Mouse (Mus musculus) CH12.LX (cell line): ENCODE data around the gene Scfd2. TPM values are rescaled to one million over a fixed set of nuclear protein-coding genes. Genes with fewer than 3 reads are reported as not detected.

Experiments
- DNase-seq: peaks from one replicate; pipeline ENCODE4 v3.0.0-alpha.2; 2013; ENCODE audit errors: extremely low read depth
- H3K27ac ChIP-seq: 2 replicates; pipeline ENCODE4 v1.5.1; 2012; ENCODE audit warnings: low read depth, mild to moderate bottlenecking, control low read depth, moderate library complexity; ENCODE audit not compliant: insufficient read depth
- H3K27me3 ChIP-seq: replicated peaks from 2 replicates; pipeline ENCODE3; 2012; ENCODE audit warnings: inconsistent platforms
- H3K36me3 ChIP-seq, 2 experiments: replicated peaks in 1 of 2; 2 replicates each; pipeline versions ENCODE3 to v1.6.1; 2012; ENCODE audit warnings: inconsistent platforms in 1 of 2, low read length in 1 of 2, mild to moderate bottlenecking in 1 of 2, mixed read lengths in 1 of 2, moderate library complexity in 1 of 2; ENCODE audit not compliant: control insufficient read depth in 1 of 2, insufficient read depth in 1 of 2
- H3K4me1 ChIP-seq, 2 experiments: 2 replicates each; pipeline ENCODE4 v1.6.1; 2012; ENCODE audit warnings: inconsistent platforms in 1 of 2, moderate library complexity in 1 of 2; ENCODE audit not compliant: insufficient read depth in 2 of 2, control insufficient read depth in 1 of 2
- H3K4me2 ChIP-seq: 2 replicates; pipeline ENCODE4 v1.6.1; 2012; ENCODE audit warnings: low read depth, mild to moderate bottlenecking, control low read depth; ENCODE audit not compliant: poor library complexity, insufficient read depth, severe bottlenecking
- H3K4me3 ChIP-seq, 3 experiments: fragments of 150-350 bp in 1 of 3; sonication (generic) in 1 of 3; replicated peaks in 1 of 3; 2 replicates each; pipeline versions ENCODE3 to v1.5.1; 2011 to 2012; ENCODE audit warnings: low read depth in 2 of 3, low read length in 2 of 3, mild to moderate bottlenecking in 2 of 3, moderate library complexity in 2 of 3, control low read depth in 1 of 3, improper control_type of control experiment in 1 of 3, inconsistent platforms in 1 of 3, mixed read lengths in 1 of 3; ENCODE audit not compliant: poor library complexity in 1 of 3
- H3K79me2 ChIP-seq: replicated peaks from 2 replicates; pipeline ENCODE4 v1.6.1; 2012; ENCODE audit warnings: mild to moderate bottlenecking, moderate library complexity; ENCODE audit not compliant: control insufficient read depth, poor library complexity, insufficient read depth, severe bottlenecking; ENCODE audit errors: extremely low read depth
- H3K9ac ChIP-seq: 2 replicates; pipeline ENCODE4 v1.6.1; 2012; ENCODE audit warnings: low read depth, mild to moderate bottlenecking, control low read depth, moderate library complexity; ENCODE audit not compliant: insufficient read depth
- H3K9me3 ChIP-seq: replicated peaks from 2 replicates; pipeline ENCODE3; 2012; ENCODE audit warnings: low read length, inconsistent platforms, mixed read lengths
- CHD1 ChIP-seq: IDR thresholded peaks from 2 replicates; pipeline ENCODE4 v1.6.1; 2012; ENCODE audit warnings: low read depth, low read length, improper control_type of control experiment, inconsistent platforms
- ELF1 ChIP-seq: IDR thresholded peaks from 2 replicates; pipeline ENCODE4 v1.6.1; 2014; ENCODE audit warnings: low read depth, mild to moderate bottlenecking, inconsistent platforms, low read length, improper control_type of control experiment
- ETS1 ChIP-seq: conservative IDR thresholded peaks from 2 replicates; pipeline ENCODE4 v1.6.1; 2012; ENCODE audit warnings: low read depth, mild to moderate bottlenecking, inconsistent platforms, low read length, improper control_type of control experiment, moderate library complexity
- IRF4 ChIP-seq: IDR thresholded peaks from 2 replicates; pipeline ENCODE4 v1.6.1; 2014; ENCODE audit warnings: low read depth, mild to moderate bottlenecking, inconsistent platforms, low read length, improper control_type of control experiment
- JUN ChIP-seq: IDR thresholded peaks from 2 replicates; pipeline ENCODE4 v1.6.1; 2011; ENCODE audit warnings: low read depth, mild to moderate bottlenecking, low read length, improper control_type of control experiment, moderate library complexity; ENCODE audit not compliant: insufficient read depth
- JUND ChIP-seq: conservative IDR thresholded peaks from 2 replicates; pipeline ENCODE4 v1.6.1; 2011; ENCODE audit warnings: low read depth, low read length, improper control_type of control experiment
- KAT2A ChIP-seq: IDR thresholded peaks from 2 replicates; pipeline ENCODE4 v1.6.1; 2012; ENCODE audit warnings: low read length, improper control_type of control experiment, inconsistent platforms; ENCODE audit not compliant: insufficient replicate concordance
- MEF2A ChIP-seq: IDR thresholded peaks from 2 replicates; pipeline ENCODE4 v1.6.1; 2014; ENCODE audit warnings: low read depth, mild to moderate bottlenecking, inconsistent platforms, low read length, improper control_type of control experiment, borderline replicate concordance
- MYC ChIP-seq: IDR thresholded peaks from 2 replicates; pipeline ENCODE4 v1.6.1; 2011; ENCODE audit warnings: low read depth, mild to moderate bottlenecking, improper control_type of control experiment, low read length
- NELFE ChIP-seq: IDR thresholded peaks from 2 replicates; pipeline ENCODE4 v1.6.1; 2011; ENCODE audit warnings: low read depth, low read length, improper control_type of control experiment
- POLR2A ChIP-seq: IDR thresholded peaks from 2 replicates; pipeline ENCODE4 v1.6.1; 2011; ENCODE audit warnings: low read depth, mild to moderate bottlenecking, improper control_type of control experiment, low read length
- POLR2AphosphoS2 ChIP-seq: IDR thresholded peaks from 2 replicates; pipeline ENCODE4 v1.6.1; 2011; ENCODE audit warnings: low read depth, low read length, improper control_type of control experiment
- RCOR1 ChIP-seq: conservative IDR thresholded peaks from 2 replicates; pipeline ENCODE4 v1.6.1; 2012; ENCODE audit warnings: low read depth, mild to moderate bottlenecking, inconsistent platforms, low read length, improper control_type of control experiment
- SIN3A ChIP-seq: IDR thresholded peaks from 2 replicates; pipeline ENCODE4 v1.6.1; 2012; ENCODE audit warnings: low read length, improper control_type of control experiment, inconsistent platforms
- USF1 ChIP-seq: IDR thresholded peaks from 2 replicates; pipeline ENCODE4 v1.6.1; 2014; ENCODE audit warnings: low read depth, mild to moderate bottlenecking, inconsistent platforms, low read length, improper control_type of control experiment
- ZC3H11A ChIP-seq: IDR thresholded peaks from 2 replicates; pipeline ENCODE4 v1.6.1; 2012; ENCODE audit warnings: low read depth, mild to moderate bottlenecking, inconsistent platforms, low read length, improper control_type of control experiment
- ZMIZ1 ChIP-seq: IDR thresholded peaks from 2 replicates; pipeline ENCODE4 v1.6.1; 2012; ENCODE audit warnings: low read depth, mild to moderate bottlenecking, inconsistent platforms, low read length, improper control_type of control experiment
- dilution Hi-C: fragments of 300-500 bp; cut with MboI; formaldehyde crosslinking; loops from 2 replicates; pipeline ENCODE4 v1.14.3; 2020; ENCODE audit warnings: low sequenced_read_pairs; ENCODE audit not compliant: extremely low pct_unique_long_range_greater_than_20kb, extremely low pct_ligation_motif_present
- in situ Hi-C: fragments of 300-500 bp; cut with MboI; formaldehyde crosslinking; loops from 3 replicates; pipeline ENCODE4 v1.14.3; 2019; ENCODE audit warnings: low sequenced_read_pairs, low pct_ligation_motif_present, low pct_unique_long_range_greater_than_20kb, mixed read lengths
- polyA plus RNA-seq: library from polyadenylated mRNA; unstranded; fragments of >175 nt; gene quantifications from 2 replicates; pipeline ENCODE4 v1.2.1, GENCODE M21; 2012; ENCODE audit warnings: low read depth; ENCODE audit not compliant: insufficient read length
- total RNA-seq, 2 experiments: library from RNA; depleted of rRNA; stranded (reverse); fragments of 300-350 nt in 1 of 2; fragments of >200 nt in 1 of 2; gene quantifications; 2 replicates each; pipeline ENCODE4 v1.2.3; 2012 to 2014

Gene Scfd2
- total and polyA plus RNA-seq, 3 experiments: 13.2 to 18.0 (median 14.4) TPM

- H3K27ac ChIP-seq: no peak overlapping the region
- H3K79me2 ChIP-seq: no peaks in the 10 kb centered on the region
- no peak for TF ChIP-seq MYC
- in situ Hi-C loops (no loop called here), dilution Hi-C loops (no loop called here)
- no peak for DNase-seq
- no peaks in the 10 kb centered on the region for H3K4me1 ChIP-seq
- H3K36me3 ChIP-seq: peaks cover 3 to 16% of the 10 kb centered on the region in 2 experiments
- no peak overlapping the region for H3K9ac ChIP-seq
- no peak overlapping the region for H3K4me3 ChIP-seq
- H3K4me2 ChIP-seq: no peak overlapping the region
- H3K27me3 ChIP-seq: no peaks in the 10 kb centered on the region
- no peaks in the 10 kb centered on the region for H3K9me3 ChIP-seq
These were observed 19.9 kb downstream of the Scfd2 start for GRCm38 (mm10) chr5:74511686-74512085.

- H3K9me3 ChIP-seq: no peaks in the 10 kb centered on the region
- H3K4me2 ChIP-seq: no peak overlapping the region
- H3K79me2 ChIP-seq: no peaks in the 10 kb centered on the region
- H3K27ac ChIP-seq: no peak overlapping the region
- TF ChIP-seq NELFE (no peak), JUN (no peak), IRF4 (no peak), ETS1 (no peak), SIN3A (no peak), POLR2AphosphoS2 (no peak), CHD1 (no peak), KAT2A (no peak), ELF1 (no peak), MEF2A (no peak), ZMIZ1 (no peak), USF1 (no peak), RCOR1 (no peak), POLR2A (no peak), ZC3H11A (no peak), JUND (no peak)
- H3K4me3 ChIP-seq: no peak overlapping the region
- no peak overlapping the region for H3K9ac ChIP-seq
- H3K4me1 ChIP-seq: no peaks in the 10 kb centered on the region
- DNase-seq: no peak
- in situ Hi-C loops: no loop called here
- dilution Hi-C loops: no loop called here
- no peaks in the 10 kb centered on the region for H3K27me3 ChIP-seq
- no peaks in the 10 kb centered on the region for H3K36me3 ChIP-seq
These were observed 38.9 kb downstream of the Scfd2 start for GRCm38 (mm10) chr5:74492705-74493104.
